Mouse (Mus musculus) regulatory T cell (primary cell): ENCODE measurements at regions not wholly inside any gene's neighbourhood (a gene's known extent, or its start where the extent isn't known, plus 50 kb on each side); places are given as distances from the start of the nearest gene placed in this dataset.
"Not testable (repeated sequence)": the region's sequence is repeated elsewhere in the genome, so short reads cannot be mapped to it uniquely, and the experiment has no call there.

Experiments used
- in situ Hi-C: fragments of 300-600 bp; cut with MboI, MseI; formaldehyde crosslinking; loops from one replicate; pipeline ENCODE4 v1.15.1; 2025; ENCODE audit warnings: high pct_unique_total_duplicates

DNA sequence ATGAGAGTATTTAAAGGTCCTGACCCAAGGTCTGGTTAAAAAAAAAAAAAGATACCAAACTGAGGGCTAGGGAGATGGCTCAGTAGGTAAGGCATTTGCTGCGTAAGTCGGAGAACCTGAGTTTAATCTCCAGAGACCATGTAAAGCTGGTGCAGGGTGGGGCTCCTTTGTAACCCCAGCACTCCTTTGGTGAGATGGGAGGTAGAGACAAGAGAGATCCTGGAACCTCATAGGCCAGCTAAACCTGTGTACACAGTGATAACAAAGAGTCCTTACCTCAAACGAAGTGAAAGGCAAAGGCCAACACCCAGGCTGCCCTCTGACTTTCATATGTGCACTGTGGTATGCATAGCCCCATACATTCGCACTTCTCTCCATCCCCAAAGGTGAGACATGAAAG is 175.0 kb downstream of the Nucb2 start:
- in situ Hi-C loops, result no loop called here

DNA sequence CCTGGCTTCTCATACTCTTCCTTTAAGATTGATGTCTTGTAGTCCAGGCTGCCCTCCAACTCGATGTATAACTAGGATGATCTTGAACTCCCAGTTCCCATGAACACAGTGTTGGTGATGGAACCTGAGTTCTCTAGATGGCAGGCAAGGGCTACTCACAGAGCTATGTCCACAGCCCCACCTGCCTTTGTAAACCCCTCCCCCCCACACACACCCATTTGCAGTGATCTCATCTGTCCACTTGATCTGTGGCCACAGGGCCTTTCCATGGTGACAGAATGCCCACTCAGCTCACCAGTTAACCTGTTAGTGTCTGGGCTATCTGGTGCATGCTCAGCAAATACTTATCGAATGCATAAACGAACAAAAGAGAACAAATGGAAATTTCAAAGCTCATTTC is 176.4 kb downstream of the Nucb2 start:
- in situ Hi-C loops, result no loop called here

DNA sequence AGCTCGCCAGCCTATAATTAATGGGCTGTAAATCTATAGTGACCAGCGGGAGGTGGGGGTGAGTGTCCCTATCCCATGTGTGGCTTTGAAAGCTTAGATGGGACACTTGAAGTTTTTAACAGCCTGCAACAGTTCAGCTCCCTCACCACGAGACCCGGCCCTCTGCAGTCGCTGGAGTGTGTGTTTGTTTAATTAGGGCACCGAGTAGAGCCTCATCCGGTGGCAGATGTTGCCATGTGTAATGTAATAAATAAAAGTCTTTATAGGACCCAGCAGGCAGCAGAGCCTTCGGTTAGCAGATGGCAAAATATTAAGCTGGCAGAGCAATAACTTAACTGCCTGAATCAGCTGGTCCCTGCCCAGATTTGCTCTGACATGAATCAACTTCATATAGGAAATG is 177.1 kb downstream of the Nucb2 start:
- in situ Hi-C loops, result no loop called here

DNA sequence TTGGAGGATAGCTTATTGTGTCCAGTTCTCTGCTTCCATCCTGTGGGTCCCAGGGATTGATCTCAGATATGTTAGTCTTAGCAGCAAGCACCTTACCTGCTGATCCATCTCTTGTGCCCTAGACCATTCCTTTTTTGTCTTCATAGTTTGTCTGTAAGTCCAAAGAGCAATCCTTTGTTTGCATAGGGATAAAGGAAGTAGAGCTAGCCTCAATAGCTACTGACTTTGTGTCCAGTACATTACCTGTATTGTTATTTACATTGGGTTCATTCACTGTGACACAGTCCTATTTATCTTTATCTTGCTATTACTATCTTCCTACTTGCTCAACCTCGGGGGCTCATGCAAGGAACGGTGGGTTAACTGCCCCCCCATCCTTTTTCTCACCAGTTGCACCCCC is 196.2 kb downstream of the Nucb2 start:
- in situ Hi-C loops, result no loop called here

DNA sequence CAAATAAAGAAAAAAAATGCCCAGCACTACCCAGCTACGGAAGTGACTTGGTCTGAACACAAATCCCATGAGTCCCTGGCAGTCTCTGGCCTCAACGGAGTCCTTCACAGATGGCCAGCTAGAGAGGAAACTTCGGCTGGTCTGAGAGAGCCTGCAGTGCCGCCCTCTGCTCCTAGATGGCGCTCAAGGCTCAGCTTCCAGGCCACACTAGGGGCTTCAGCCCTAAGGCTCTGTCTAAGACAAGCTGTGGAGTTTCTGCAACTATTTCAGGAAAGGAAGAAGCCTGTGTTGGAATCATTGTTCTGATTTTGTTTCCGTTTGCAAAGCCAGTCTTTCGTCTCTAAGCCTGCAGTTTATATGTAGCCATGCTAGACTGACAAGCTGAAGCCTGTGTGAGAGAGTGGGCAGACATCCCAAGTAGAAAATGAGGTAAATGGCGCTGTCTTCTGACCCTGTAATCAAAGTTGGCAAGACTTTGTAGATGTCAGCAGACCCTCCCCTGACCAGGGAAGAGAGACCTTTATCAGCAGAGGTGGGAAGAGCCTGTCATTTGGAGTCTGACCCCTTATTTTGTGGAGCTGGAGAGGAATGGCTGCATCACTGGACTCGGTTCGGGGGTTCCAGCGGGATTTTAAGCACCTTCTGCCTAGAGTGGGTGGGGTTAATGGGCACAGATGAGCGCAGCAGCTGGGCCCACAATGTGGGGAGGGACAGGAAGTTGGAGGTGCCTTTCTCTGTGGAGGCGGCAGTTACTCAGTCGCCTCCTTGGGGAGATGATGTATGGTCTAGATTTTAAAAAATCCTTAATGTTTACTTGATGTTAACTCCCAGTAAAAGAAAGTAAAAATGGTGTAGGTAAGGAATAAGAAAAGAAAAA is 197.5 kb downstream of the Nucb2 start:
- in situ Hi-C loops, result no loop called here

DNA sequence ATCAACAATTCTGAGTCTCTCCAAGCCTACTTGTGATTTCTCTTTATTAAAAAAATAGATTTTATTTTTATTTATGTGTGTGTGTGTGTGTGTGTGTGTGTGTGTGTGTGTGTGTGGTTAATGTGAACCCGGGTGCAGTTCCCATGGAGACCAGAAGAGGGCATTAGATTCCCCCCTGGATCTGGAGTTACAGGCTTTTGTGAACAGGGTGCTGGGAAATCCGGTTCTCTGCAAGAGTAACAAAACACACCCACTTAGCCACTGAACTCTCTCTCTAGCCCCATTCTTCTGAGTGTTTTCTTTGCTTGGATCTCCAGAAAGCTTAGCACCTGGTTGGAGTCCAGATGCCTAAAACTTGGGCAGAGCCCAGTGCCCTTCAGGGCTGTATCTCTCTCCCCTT is 198.4 kb downstream of the Nucb2 start:
- in situ Hi-C loops, result no loop called here

DNA sequence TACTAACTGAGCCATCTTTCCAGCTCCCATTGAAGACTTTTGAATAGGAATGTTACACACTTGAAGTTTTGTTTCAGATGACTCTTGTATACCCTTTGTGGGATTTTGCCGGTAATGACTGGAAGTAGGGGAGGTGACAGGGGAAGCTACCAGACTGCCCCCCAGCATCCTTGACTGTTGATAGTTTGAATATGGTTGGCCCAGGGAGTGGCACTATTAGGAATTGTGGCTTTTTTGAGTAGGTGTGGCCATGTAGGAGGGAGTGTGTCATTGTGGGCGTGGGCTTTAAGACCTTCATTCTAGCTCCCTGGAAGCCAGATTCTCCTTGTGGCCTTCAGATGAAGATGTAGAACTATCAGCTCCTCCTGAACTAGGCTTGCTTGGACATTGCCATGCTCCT is 207.4 kb downstream of the Nucb2 start:
- in situ Hi-C loops, result no loop called here

DNA sequence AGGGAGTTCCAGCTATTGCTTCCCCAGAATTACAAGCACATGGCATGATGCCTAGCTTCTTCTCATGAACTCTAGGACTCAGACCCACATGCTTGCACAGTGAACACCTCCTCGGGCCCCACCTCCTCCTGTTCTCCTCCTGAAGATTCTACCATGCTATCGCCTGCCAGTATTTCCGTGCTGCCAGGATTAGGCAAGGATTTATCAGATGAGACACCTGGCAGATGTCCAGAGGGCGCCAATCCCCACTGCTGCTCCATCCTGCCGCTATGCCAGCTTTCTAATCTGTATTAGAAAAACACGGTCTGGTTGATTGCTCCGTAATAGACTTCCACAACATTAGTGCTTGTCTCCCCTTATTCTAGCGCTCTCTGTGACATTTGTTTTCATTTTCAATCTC is 209.0 kb downstream of the Nucb2 start:
- in situ Hi-C loops, result no loop called here

DNA sequence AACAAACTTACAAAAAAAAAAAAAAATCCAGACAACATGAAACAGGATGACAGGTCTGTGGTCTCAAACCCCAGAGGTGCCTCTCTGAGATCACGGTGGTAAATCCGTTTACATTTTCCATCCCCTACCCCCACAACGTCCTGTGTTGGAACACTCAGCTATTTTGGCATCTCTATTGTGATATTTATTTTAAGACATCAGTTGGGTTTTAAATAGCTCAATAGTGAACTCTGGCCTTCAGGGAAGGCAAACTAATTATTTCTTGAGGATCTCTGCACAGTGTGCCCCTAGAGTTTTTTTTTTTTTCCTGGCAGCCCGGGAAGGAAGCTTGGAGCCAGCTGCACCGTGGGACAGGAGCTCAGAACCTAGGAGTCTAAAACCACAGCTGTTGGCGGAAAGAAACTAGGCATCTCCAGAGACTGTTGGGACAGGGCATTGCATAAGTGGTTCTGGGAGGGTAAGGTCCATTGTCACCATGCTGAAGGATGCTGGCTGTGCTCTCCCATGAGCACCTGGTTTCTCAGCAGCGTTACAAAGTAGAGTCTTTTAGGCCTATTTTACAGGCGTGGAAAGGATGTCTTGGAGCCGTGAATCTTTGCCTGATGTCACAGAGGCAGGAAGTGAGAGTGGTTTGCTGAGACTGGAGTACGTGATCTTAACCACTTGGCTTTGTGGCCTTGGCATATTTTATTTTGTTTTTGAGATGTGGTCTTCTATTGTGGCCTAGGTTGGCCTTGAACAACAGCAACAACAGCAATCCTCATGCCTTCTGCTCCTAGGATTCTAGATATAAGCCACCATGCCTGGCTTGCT is 211.3 kb downstream of the Nucb2 start:
- in situ Hi-C loops, result no loop called here

- in situ Hi-C loops, result no loop called here
Measured at GRCm38 (mm10) chr7:116728379-116728778, 224.2 kb downstream of the Nucb2 start.

DNA sequence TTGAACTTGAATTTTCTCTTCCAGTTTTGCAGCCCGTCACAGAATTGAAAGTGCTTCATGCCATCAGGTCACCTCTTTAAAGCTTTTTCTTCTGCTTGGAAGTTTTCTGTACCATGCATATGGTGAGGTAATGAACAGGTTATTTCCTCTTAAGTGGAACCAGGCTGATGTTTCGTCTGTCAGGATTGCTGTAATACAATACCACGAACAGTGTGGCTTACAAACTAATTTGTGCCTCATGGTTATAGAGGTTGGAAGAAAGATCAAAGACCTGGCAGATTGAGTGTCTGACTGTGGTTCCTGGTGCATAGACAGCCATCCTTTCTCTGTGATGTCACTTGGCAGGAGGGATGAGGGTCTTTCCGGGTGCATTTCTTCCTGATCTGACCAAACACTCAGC is 225.6 kb downstream of the Nucb2 start:
- in situ Hi-C loops, result no loop called here

DNA sequence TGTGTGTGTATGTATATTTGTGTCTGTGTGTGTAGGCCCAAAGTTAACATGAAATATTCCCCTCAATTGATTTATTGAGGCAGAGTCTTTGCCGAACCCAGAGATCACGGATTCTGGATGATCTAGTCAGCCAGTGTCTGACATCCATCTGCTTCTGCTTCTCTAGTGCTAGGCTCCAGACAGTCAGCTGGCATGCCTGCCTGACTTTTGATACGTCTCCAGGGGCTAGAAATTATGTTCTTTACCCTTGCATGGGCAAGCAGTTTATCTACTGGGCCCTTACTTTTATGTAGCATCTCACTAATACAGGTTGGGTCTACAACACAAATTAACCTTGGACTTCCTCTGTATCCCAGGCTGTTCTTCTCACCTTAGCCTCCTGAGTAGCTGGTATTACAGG is 231.5 kb downstream of the Nucb2 start:
- in situ Hi-C loops, result no loop called here

DNA sequence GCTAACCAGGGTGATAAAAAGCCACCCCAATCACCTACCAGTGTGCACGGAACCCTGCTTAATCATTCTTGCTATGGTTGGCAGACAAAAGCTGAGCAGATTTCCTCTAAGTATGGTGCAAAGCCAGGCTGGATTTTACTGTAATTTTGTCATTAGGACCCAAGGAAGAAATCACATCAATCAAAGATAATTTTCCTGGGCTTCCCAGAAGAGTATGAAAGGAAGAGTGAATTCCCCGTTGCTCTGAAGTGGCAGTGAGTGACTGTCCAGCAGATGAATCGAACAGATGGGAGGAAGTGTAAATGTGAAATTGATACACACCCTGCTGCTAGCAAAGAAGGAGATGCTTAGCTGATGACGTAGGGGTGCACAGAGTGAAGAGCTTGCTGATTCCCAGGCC is 232.2 kb downstream of the Nucb2 start:
- in situ Hi-C loops, result no loop called here

- in situ Hi-C loops, result no loop called here
Measured at GRCm38 (mm10) chr7:116738009-116738408, 233.8 kb downstream of the Nucb2 start.

- in situ Hi-C loops, result no loop called here
Measured at GRCm38 (mm10) chr7:116754556-116754955, 250.4 kb downstream of the Nucb2 start.

- in situ Hi-C loops, result not testable (repeated sequence)
Measured at GRCm38 (mm10) chr7:116792181-116792580, 288.0 kb downstream of the Nucb2 start.

DNA sequence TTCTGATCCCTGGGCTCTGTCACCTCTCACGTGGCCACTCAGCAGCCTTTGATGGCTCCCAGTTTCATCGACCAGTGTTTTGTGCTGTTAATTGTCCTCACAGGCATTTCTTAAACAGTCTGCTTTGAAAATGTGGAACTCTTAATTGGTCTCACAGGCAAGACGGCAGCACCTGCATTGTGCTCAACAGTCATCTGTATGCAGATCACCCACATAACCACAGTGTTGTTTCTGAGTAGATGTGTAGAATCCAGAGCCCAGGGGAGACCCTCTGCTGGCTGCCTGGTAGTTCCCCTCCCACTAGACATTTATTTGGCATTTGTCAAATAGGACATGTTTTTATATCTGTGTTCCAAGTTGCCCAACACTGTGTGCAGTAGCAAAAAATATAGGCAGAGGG is 304.3 kb downstream of the Nucb2 start:
- in situ Hi-C loops, result no loop called here

DNA sequence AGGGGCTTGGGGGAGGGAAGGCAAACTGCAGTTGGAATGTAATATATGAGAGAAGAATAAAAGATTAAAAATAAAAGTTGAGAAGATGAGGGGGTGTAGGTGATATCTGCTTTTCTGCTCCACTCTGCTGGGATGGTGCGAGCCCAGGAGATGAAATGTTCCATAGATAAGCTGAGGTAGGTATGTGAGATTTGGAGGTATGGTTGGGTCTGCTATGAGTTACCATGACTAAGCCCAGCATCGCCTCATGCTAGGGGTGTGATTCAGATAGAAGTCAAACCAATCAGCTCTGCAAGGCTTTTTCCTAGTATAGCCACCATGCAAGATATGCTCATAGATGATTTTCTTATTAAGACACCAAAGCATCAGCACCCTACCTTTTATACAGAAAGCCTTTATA is 312.3 kb downstream of the Nucb2 start:
- in situ Hi-C loops, result no loop called here

DNA sequence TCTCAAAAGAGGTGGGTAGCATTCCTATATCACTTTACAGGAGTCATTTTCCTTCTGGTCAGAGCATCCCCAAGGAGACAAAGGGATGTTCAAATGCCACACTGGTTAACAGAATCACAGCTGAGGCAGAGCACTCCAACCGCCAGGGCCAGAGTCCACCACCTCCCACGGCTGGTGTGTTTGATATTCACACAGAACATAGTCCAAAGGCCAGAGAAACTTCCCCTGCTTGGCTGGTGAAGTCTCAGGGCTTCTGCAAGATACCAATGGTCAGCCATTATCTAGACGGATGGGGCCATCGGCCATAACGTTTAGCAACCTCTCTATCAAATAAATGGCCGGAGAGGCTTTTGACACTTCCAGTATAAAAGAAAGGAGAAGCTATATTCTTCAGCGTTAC is 313.8 kb downstream of the Nucb2 start:
- in situ Hi-C loops, result no loop called here

- in situ Hi-C loops, result no loop called here
Measured at GRCm38 (mm10) chr7:116820613-116821012, 316.4 kb downstream of the Nucb2 start.

- in situ Hi-C loops, result no loop called here
Measured at GRCm38 (mm10) chr7:116842894-116843293, 338.7 kb downstream of the Nucb2 start.

- in situ Hi-C loops, result no loop called here
Measured at GRCm38 (mm10) chr7:116847846-116848730, 343.9 kb downstream of the Nucb2 start.
